Mouse (Mus musculus): ENCODE measurements around the gene Ablim1.

DNA sequence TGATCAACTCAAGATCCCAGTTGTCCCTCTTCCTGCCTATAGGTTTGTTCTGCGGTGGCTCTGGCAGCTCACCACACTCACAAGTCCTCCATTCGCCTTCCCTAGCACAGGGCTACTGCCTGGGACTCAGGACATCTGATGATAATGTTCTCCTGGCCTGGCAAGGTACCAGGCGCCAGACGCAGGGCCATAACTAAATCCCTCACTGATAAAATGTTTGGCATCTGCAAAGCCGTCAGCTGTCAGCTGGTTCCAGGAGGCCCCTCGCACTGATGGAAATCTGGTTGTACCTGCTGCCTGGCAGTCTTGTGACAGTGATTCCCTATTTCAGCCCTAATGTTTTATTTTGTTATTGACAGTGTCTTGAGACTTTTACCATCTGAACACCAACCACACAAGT lies 74.5 kb downstream of the Ablim1 start:
- TF ChIP-seq GATA1 (IDR thresholded peaks at IDR 0.05; ENCODE audit: low read length) (no peak), TAL1 (IDR thresholded peaks at IDR 0.05; ENCODE audit: low read length) (no peak)
